Mouse (Mus musculus): Measurements from ENCODE around the gene Tgfbrap1. TPM values are rescaled to one million over a fixed set of nuclear protein-coding genes. Genes with fewer than 3 reads are reported as not detected.
A peak's percentile ranks its signal among the peaks of the same experiment; 100 is the strongest.

The Tgfbrap1 gene
- polyA plus RNA-seq, 1 experiment from 2014 or later = 7.9 TPM

GRCm38 (mm10) chr1:43092056-43093015, 6.1 kb downstream of the Tgfbrap1 start:
- peak; percentile 65 for DNase-seq (ENCODE audit: low spot score)
- H3K4me3 ChIP-seq (replicated peaks; ENCODE audit: low read depth, low read length) = peak overlapping the region; percentile 52
- H3K4me1 ChIP-seq (replicated peaks; ENCODE audit: insufficient read depth, low read length) = 0 out of 2 replicates have a peak, but pooled peaks cover 3% of the 10 kb centered on the region
- peak; percentile 81 for ATAC-seq (replicated peaks; ENCODE audit: low FRiP score, low read depth)
- under 1% methylated on average over 93 of the region's 102 CpGs for WGBS
- peak overlapping the region; percentile 58 for H3K4me2 ChIP-seq (ENCODE audit: low read length)
- TF ChIP-seq CTCF (IDR thresholded peaks at IDR 0.05; ENCODE audit: low read depth) = no peak
- H3K27me3 ChIP-seq (ENCODE audit: insufficient read depth, low read length) = no peaks in the 10 kb centered on the region
- 0 out of 2 replicates have a peak, but pooled peaks cover 9% of the 10 kb centered on the region for H3K36me3 ChIP-seq (ENCODE audit: insufficient read depth, low read length)
- no peaks in the 10 kb centered on the region for H3K9me3 ChIP-seq (replicated peaks; ENCODE audit: low read length)
- peak overlapping the region; percentile 74 for H3K9ac ChIP-seq (ENCODE audit: low read depth, low read length)
- peak overlapping the region; percentile 80 for H3K27ac ChIP-seq

DNA sequence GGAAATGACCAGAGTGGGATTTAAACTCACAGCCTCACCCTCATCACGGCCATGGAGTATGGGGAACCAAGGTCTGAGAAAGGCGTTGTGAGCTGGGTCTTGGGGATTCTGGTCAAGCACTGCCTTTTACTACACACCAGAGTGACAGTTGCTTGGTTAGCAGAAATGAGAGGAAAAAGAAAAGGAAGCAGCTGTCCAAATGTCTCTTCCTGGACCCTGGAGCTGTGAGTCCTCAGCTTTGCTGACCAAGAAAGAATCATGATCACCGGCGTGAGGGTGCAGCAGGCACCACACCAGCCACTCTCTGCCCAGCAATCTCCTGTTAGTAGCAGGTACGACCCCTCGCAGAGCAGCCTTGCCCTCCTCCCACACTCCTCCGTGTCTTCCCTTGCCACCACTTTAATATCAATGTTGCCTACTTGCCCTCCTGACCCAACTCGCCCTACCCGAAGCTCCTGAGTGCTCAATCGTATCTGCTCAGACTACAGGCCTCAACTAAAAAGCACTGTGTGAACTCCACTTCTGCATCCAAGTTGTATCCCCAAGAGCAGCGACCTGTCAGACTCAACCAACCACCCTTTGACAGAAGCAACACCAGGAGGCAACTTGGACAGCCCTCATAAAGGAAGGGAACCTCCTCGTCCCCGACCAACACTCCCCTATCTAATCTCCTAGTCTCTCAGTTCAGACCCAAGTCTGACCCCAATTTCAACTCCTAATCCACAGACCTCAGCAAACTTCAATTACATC, 7.0 kb downstream of the Tgfbrap1 start:
- H3K4me2 ChIP-seq (ENCODE audit: low read length) = peak overlapping the region; percentile 58
- peak; percentile 16 for DNase-seq (ENCODE audit: low spot score)
- H3K27ac ChIP-seq = no peak overlapping the region
- no peaks in the 10 kb centered on the region for H3K9me3 ChIP-seq (replicated peaks; ENCODE audit: low read length)
- peak overlapping the region; percentile 52 for H3K4me3 ChIP-seq (replicated peaks; ENCODE audit: low read depth, low read length)
- WGBS = 34% methylated on average over 13 of the region's 13 CpGs
- 0 out of 2 replicates have a peak, but pooled peaks cover 3% of the 10 kb centered on the region for H3K4me1 ChIP-seq (replicated peaks; ENCODE audit: insufficient read depth, low read length)
- peak overlapping the region; percentile 74 for H3K9ac ChIP-seq (ENCODE audit: low read depth, low read length)
- H3K27me3 ChIP-seq (ENCODE audit: insufficient read depth, low read length) = no peaks in the 10 kb centered on the region
- TF ChIP-seq CTCF (IDR thresholded peaks at IDR 0.05; ENCODE audit: low read depth) = no peak
- H3K36me3 ChIP-seq (ENCODE audit: insufficient read depth, low read length) = 0 out of 2 replicates have a peak, but pooled peaks cover 9% of the 10 kb centered on the region
- ATAC-seq (replicated peaks; ENCODE audit: low FRiP score, low read depth) = peak; percentile 15

GRCm38 (mm10) chr1:43090418-43090817, 8.0 kb downstream of the Tgfbrap1 start:
- Histone ChIP-seq H3K27me3 (ENCODE audit: insufficient read depth, low read length) (no peaks in the 10 kb centered on the region), H3K9me3 (replicated peaks; ENCODE audit: low read length) (no peaks in the 10 kb centered on the region), H3K4me3 (replicated peaks; ENCODE audit: low read depth, low read length) (no peak overlapping the region), H3K4me1 (replicated peaks; ENCODE audit: insufficient read depth, low read length) (0 out of 2 replicates have a peak, but pooled peaks cover 3% of the 10 kb centered on the region), H3K36me3 (ENCODE audit: insufficient read depth, low read length) (0 out of 2 replicates have a peak, but pooled peaks cover 6% of the 10 kb centered on the region), H3K27ac (no peak overlapping the region), H3K9ac (ENCODE audit: low read depth, low read length) (no peak overlapping the region), H3K4me2 (ENCODE audit: low read length) (no peak overlapping the region)
- 89% methylated on average over 1 of the region's 1 CpGs for WGBS
- no peak for ATAC-seq (replicated peaks; ENCODE audit: low FRiP score, low read depth)
- TF ChIP-seq CTCF (IDR thresholded peaks at IDR 0.05; ENCODE audit: low read depth) = no peak
- no peak for DNase-seq (ENCODE audit: low spot score)

DNA sequence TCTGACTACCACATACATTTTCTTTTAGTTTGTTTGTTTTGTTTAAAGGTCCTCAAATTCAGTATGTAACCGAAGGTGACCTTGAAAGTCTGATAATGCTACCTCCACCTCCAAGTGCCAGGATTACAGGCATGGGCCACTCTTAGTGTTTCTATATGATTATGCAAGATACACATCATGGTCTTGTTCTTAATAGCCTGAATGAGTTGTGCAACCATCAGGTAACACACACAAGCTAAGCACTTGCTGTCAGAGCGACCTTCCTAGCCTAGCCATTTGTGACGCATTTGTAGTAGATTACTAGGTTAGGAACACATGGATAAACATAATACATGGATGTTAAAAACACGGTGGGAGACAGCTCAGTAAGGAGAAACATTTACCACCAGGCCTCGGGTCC, 15.5 kb downstream of the Tgfbrap1 start:
- H3K27me3 ChIP-seq (ENCODE audit: insufficient read depth, low read length) = no peaks in the 10 kb centered on the region
- H3K4me3 ChIP-seq (replicated peaks; ENCODE audit: low read depth, low read length) = no peak overlapping the region
- H3K4me1 ChIP-seq (replicated peaks; ENCODE audit: insufficient read depth, low read length) = no peaks in the 10 kb centered on the region
- no peaks in the 10 kb centered on the region for H3K36me3 ChIP-seq (ENCODE audit: insufficient read depth, low read length)
- ATAC-seq (replicated peaks; ENCODE audit: low FRiP score, low read depth) (no peak), DNase-seq (ENCODE audit: low spot score) (no peak)
- no peak overlapping the region for H3K9ac ChIP-seq (ENCODE audit: low read depth, low read length)
- no peak for TF ChIP-seq CTCF (IDR thresholded peaks at IDR 0.05; ENCODE audit: low read depth)
- no peak overlapping the region for H3K4me2 ChIP-seq (ENCODE audit: low read length)
- 90% methylated on average over 5 of the region's 5 CpGs for WGBS
- H3K9me3 ChIP-seq (replicated peaks; ENCODE audit: low read length) = no peaks in the 10 kb centered on the region
- no peak overlapping the region for H3K27ac ChIP-seq

DNA sequence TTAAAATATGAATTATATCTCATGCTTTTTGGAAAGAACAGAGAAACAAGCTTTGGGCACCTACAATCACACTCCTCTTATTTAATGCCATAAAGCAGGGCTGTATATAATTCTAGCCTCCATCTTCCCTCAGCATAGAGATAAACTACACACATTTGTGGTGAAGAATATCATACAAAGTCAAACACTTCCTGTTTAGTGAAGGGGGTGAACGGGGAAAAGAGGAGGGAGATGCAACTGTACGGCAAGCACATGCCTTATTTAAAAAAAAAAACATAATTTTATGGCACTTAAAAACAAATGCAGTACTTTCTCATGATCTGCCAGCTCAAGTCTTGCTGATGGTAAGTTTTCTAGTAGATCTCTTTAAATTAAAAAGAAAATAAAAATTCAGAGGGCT, 20.3 kb downstream of the Tgfbrap1 start:
- Histone ChIP-seq H3K36me3 (ENCODE audit: insufficient read depth, low read length) (0 out of 2 replicates have a peak, but pooled peaks cover 13% of the 10 kb centered on the region), H3K9me3 (replicated peaks; ENCODE audit: low read length) (no peaks in the 10 kb centered on the region), H3K4me2 (ENCODE audit: low read length) (no peak overlapping the region), H3K9ac (ENCODE audit: low read depth, low read length) (no peak overlapping the region), H3K4me1 (replicated peaks; ENCODE audit: insufficient read depth, low read length) (no peaks in the 10 kb centered on the region), H3K27me3 (ENCODE audit: insufficient read depth, low read length) (no peaks in the 10 kb centered on the region), H3K27ac (no peak overlapping the region), H3K4me3 (replicated peaks; ENCODE audit: low read depth, low read length) (no peak overlapping the region)
- DNase-seq (ENCODE audit: low spot score) (no peak), ATAC-seq (replicated peaks; ENCODE audit: low FRiP score, low read depth) (no peak)
- WGBS = 68% methylated on average over 2 of the region's 2 CpGs
- TF ChIP-seq CTCF (IDR thresholded peaks at IDR 0.05; ENCODE audit: low read depth) = no peak

DNA sequence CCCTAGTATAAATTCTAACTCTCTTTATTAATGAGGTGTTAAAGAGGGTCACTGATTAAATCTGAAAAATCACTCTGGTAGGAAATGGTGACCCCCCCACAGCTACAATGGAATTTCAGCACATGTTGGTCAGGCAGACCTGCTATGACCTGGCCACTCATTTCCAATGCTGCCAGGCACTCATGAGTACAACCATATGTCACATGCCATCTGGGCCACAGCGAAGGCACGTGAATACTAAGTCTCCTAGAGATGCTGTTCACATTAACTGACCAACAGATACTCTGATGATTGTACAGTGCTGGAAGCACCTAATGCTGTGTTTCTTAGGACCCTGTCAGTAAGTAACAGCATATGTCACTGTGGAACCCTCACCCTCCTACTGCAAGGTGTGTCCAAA, 23.6 kb downstream of the Tgfbrap1 start:
- no peak overlapping the region for H3K9ac ChIP-seq (ENCODE audit: low read depth, low read length)
- H3K27me3 ChIP-seq (ENCODE audit: insufficient read depth, low read length) = no peaks in the 10 kb centered on the region
- no peak for TF ChIP-seq CTCF (IDR thresholded peaks at IDR 0.05; ENCODE audit: low read depth)
- ATAC-seq (replicated peaks; ENCODE audit: low FRiP score, low read depth) = no peak
- 0 out of 2 replicates have a peak, but pooled peaks cover 13% of the 10 kb centered on the region for H3K36me3 ChIP-seq (ENCODE audit: insufficient read depth, low read length)
- no peaks in the 10 kb centered on the region for H3K9me3 ChIP-seq (replicated peaks; ENCODE audit: low read length)
- no peak overlapping the region for H3K4me2 ChIP-seq (ENCODE audit: low read length)
- H3K27ac ChIP-seq = no peak overlapping the region
- H3K4me3 ChIP-seq (replicated peaks; ENCODE audit: low read depth, low read length) = no peak overlapping the region
- H3K4me1 ChIP-seq (replicated peaks; ENCODE audit: insufficient read depth, low read length) = no peaks in the 10 kb centered on the region
- DNase-seq (ENCODE audit: low spot score) = no peak
- 89% methylated on average over 2 of the region's 2 CpGs for WGBS
